Mouse (Mus musculus) ovary, adult 2 months (tissue): Measurements from ENCODE around the gene Fndc10. TPM values are rescaled to one million over a fixed set of nuclear protein-coding genes. Genes with fewer than 3 reads are reported as not detected.

Experiments
- polyA plus RNA-seq: library from polyadenylated mRNA; depleted of rRNA; stranded (reverse); fragments of >200 nt; gene quantifications from 2 replicates; pipeline ENCODE4 v1.2.3, GENCODE M21; 2012; rRNA removed

Fndc10 gene
- polyA plus RNA-seq, result 119 and 120 TPM in 2 replicates

DNA sequence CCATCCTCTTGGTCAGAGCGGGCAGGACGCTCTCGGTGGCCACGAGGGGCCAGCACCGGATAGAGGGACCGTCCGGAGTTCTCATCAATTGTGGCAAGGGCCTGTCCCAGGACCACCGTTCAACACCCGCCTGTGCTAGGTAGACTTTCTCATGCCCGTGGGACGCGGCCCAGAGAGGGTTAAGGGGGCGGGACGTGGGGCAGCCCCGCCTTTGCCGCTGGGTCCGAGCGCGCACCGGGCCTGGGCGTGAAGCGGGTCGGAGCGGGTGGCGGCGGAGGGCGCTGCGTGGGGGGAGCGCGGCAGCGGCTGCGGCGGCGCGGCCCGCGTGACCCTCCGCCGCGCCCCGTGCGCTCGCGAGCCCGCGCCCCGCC, at the start of gene Fndc10:
Fndc10 (plus strand) TSS at position 232 of the 371 bp plus-strand sequence.

GRCm38 (mm10) chr4:155645308-155645707, 48.8 kb upstream of the Fndc10 start, which contains the start of gene Gm10563:
Gene Gm10563 (minus strand): TSS chr4:155645408.

GRCm38 (mm10) chr4:155653086-155653450, 41.1 kb upstream of the Fndc10 start, which contains the start of gene Mmp23:
Gene Mmp23 (minus strand): TSS chr4:155653384.

DNA sequence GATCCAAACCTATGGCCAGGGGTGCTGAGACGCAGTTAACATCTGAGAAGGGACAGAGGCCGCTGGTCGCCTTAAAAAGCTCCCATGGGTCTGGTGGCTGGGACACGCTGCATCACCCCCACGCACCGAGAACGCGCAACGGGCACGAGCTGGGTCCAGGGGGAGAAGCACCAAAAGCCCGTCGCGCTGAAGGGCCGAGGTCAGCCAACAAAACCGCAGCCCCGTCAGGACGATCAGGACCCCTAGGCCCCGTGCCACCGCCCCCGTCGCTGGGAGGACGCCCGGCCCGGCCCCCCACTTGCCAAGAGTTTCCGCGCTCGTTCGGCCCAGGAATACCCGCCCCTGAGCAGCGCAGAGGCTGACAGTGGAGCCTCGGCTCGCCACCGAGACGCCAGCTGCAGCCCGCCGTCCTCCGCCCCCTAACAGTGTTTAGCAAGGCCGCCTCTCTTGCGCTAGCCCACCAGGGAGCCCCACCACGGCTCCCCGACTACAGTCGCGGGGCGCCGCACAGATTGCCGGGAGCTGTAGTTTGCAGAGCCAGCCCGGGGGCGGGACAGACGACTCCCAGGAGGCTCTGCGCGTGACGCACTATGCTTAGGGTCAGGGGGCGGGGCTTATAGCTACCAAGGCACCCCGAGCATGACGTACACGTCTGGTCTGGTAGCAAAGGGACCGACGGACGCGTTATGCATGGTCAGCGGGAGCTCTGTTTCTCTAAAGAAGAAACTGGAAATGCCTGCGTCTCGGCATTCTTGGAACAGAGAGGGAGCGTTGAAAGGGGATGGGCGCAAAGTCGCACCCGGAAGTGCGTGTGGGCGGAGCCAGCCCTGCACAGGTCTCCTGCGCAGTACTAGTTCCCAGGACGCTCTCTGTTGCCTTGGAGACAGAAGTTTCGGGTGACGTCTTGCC, 25.2 kb upstream of the Fndc10 start, which contains the start of gene Mib2:
Mib2 (minus strand) TSS at position 510 of the 909 bp plus-strand sequence.

GRCm38 (mm10) chr4:155704721-155705591, 10.8 kb downstream of the Fndc10 start, which contains the start of gene Ssu72:
Gene Ssu72 (plus strand): TSS chr4:155704800.

GRCm38 (mm10) chr4:155734350-155734941, 40.3 kb downstream of the Fndc10 start, which contains the start of gene Tmem240:
Gene Tmem240 (plus strand): TSS chr4:155734800.

Other genes with a start within 250 kb of the Fndc10 start
- 24.6 and 32.7 TPM in 2 replicates for gene Tmem52, start 225.2 kb upstream of the Fndc10 start, polyA plus RNA-seq
- 767 and 998 TPM in 2 replicates for gene Gnb1, start 203.0 kb upstream of the Fndc10 start, polyA plus RNA-seq
- 159 and 161 TPM in 2 replicates for gene Nadk, start 132.0 kb upstream of the Fndc10 start, polyA plus RNA-seq
- gene Slc35e2, start 92.9 kb upstream of the Fndc10 start, polyA plus RNA-seq, result 10.1 and 12.7 TPM in 2 replicates
- 14.6 and 18.3 TPM in 2 replicates for gene Cdk11b, start 69.5 kb upstream of the Fndc10 start, polyA plus RNA-seq
- gene Gm10563, start 48.9 kb upstream of the Fndc10 start, polyA plus RNA-seq, result not detected in 2 replicates
- gene Mmp23, start 41.0 kb upstream of the Fndc10 start, polyA plus RNA-seq, result 270 and 504 TPM in 2 replicates
- 183 and 185 TPM in 2 replicates for gene Mib2, start 25.1 kb upstream of the Fndc10 start, polyA plus RNA-seq
- 155 and 186 TPM in 2 replicates for gene Ssu72, start 10.5 kb downstream of the Fndc10 start, polyA plus RNA-seq
- 4.8 and 6.1 TPM in 2 replicates for gene Tmem240, start 40.5 kb downstream of the Fndc10 start, polyA plus RNA-seq
- gene Atad3a, start 66.8 kb downstream of the Fndc10 start, polyA plus RNA-seq, result 164 and 228 TPM in 2 replicates
- gene Vwa1, start 80.4 kb downstream of the Fndc10 start, polyA plus RNA-seq, result 38.0 and 45.5 TPM in 2 replicates
- 0.81 and 0.84 TPM in 2 replicates for gene Tmem88b, start 91.5 kb downstream of the Fndc10 start, polyA plus RNA-seq
- gene Ankrd65, start 96.1 kb downstream of the Fndc10 start, polyA plus RNA-seq, result 7.0 and 7.3 TPM in 2 replicates
- 47.9 and 50.3 TPM in 2 replicates for gene Mrpl20, start 108.5 kb downstream of the Fndc10 start, polyA plus RNA-seq
- gene Ccnl2, start 118.1 kb downstream of the Fndc10 start, polyA plus RNA-seq, result 79.1 and 80.1 TPM in 2 replicates
- gene Aurkaip1, start 136.9 kb downstream of the Fndc10 start, polyA plus RNA-seq, result 206 and 229 TPM in 2 replicates
- gene Mxra8, start 145.3 kb downstream of the Fndc10 start, polyA plus RNA-seq, result 550 and 561 TPM in 2 replicates
- 237 and 243 TPM in 2 replicates for gene Dvl1, start 153.1 kb downstream of the Fndc10 start, polyA plus RNA-seq
- 1.3 and 1.4 TPM in 2 replicates for gene Tas1r3, start 169.0 kb downstream of the Fndc10 start, polyA plus RNA-seq
- 43.1 and 47.1 TPM in 2 replicates for gene Cptp, start 175.1 kb downstream of the Fndc10 start, polyA plus RNA-seq
- gene Ints11, start 175.2 kb downstream of the Fndc10 start, polyA plus RNA-seq, result 49.6 and 63.3 TPM in 2 replicates
- gene Pusl1, start 197.4 kb downstream of the Fndc10 start, polyA plus RNA-seq, result 142 and 148 TPM in 2 replicates
- gene Acap3, start 197.5 kb downstream of the Fndc10 start, polyA plus RNA-seq, result 47.6 and 51.6 TPM in 2 replicates
- 132 and 145 TPM in 2 replicates for gene Ube2j2, start 249.5 kb downstream of the Fndc10 start, polyA plus RNA-seq